Mouse (Mus musculus) lung, adult 2 months (tissue): Measurements from ENCODE around the gene Kif3a.
A peak's percentile ranks its signal among the peaks of the same experiment; 100 is the strongest.

ENCODE experiments used
- CTCF ChIP-seq: fragments of 200-500 bp; IDR thresholded peaks from 2 replicates; pipeline ENCODE4 v1.5.1; 2011; ENCODE audit warnings: mild to moderate bottlenecking, low read length, control low read depth; ENCODE audit not compliant: insufficient read depth
- POLR2A ChIP-seq: fragments of 200-500 bp; IDR thresholded peaks from 2 replicates; pipeline ENCODE4 v1.6.1; 2011; ENCODE audit warnings: low read depth, mild to moderate bottlenecking, control low read depth, low read length, borderline replicate concordance; ENCODE audit errors: extremely low read depth

GRCm38 (mm10) chr11:53520122-53520978, 46.8 kb upstream of the Kif3a start:
- TF ChIP-seq CTCF: no peak
- TF ChIP-seq POLR2A: peak; percentile 80; the same call in 1 of the 2 replicates
